Mouse (Mus musculus): Measurements from ENCODE around the gene Eif2a. TPM values are rescaled to one million over a fixed set of nuclear protein-coding genes. Genes with fewer than 3 reads are reported as not detected.

Gene Eif2a
- total and polyA plus RNA-seq, 3 experiments: 116 to 241 (median 119) TPM

DNA sequence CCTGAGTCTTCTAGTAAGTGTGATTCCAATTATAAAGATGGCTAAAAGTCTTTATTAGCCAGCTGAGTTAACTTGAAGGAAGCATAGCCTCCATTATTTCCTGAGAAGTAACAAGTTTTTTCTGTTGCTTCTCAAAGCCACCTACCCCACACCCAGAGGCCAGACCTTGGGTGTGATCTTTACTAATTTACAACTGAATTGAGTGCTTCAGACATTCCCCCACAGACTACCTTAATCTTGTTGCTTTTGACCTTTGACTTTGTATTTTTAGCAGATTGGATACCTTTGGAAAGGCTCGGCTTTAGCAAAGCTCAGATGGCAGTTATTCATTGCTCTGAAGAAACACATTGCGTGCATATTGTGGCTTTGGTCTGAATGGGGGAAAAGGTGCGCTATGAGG lies 45.2 kb downstream of the Eif2a start:
- Histone ChIP-seq H3K9ac (ENCODE audit: insufficient read depth, low read depth) (no peak overlapping the region), H3K36me3 (replicated peaks in 1 of 2; ENCODE audit: control insufficient read depth in 1 of 2, insufficient read depth in 1 of 2, low read length in 1 of 2) (no peaks in the 10 kb centered on the region), H3K27ac (ENCODE audit: insufficient read depth, low read depth) (no peak overlapping the region), H3K4me1 (ENCODE audit: control insufficient read depth in 1 of 2, insufficient read depth in 2 of 2) (peaks cover 0 to 2% of the 10 kb centered on the region in 2 experiments; a peak in 1 of 4 replicates), H3K9me3 (replicated peaks; ENCODE audit: low read length) (no peaks in the 10 kb centered on the region), H3K27me3 (replicated peaks) (no peaks in the 10 kb centered on the region), H3K4me3 (replicated peaks in 1 of 3; ENCODE audit: low read depth in 2 of 3, low read length in 2 of 3, poor library complexity in 1 of 3) (no peak overlapping the region), H3K4me2 (ENCODE audit: insufficient read depth, low read depth, poor library complexity, severe bottlenecking) (no peak overlapping the region), H3K79me2 (replicated peaks; ENCODE audit: control insufficient read depth, extremely low read depth, insufficient read depth, poor library complexity, severe bottlenecking) (no peaks in the 10 kb centered on the region)
- dilution Hi-C loops (cut with MboI; ENCODE audit: extremely low pct_ligation_motif_present, extremely low pct_unique_long_range_greater_than_20kb, low sequenced_read_pairs) (no loop called here), in situ Hi-C loops (cut with MboI; ENCODE audit: low pct_ligation_motif_present, low pct_unique_long_range_greater_than_20kb, low sequenced_read_pairs) (no loop called here)
- TF ChIP-seq NRF1 (IDR thresholded peaks at IDR 0.05; ENCODE audit: low read depth, low read length): no peak
- TF ChIP-seq CTCF (conservative IDR thresholded peaks at IDR 0.05 in 1 of 2, IDR thresholded peaks at IDR 0.05 in 1 of 2; ENCODE audit: low read depth in 2 of 2, low read length in 2 of 2): no peak
- no peak for TF ChIP-seq JUND (conservative IDR thresholded peaks at IDR 0.05; ENCODE audit: low read depth, low read length)
- no peak for TF ChIP-seq TBP (conservative IDR thresholded peaks at IDR 0.05; ENCODE audit: low read depth, low read length)
- no peak for TF ChIP-seq MXI1 (IDR thresholded peaks at IDR 0.05; ENCODE audit: low read depth, low read length)
- no peak for TF ChIP-seq SIN3A (IDR thresholded peaks at IDR 0.05; ENCODE audit: low read length)
- no peak for TF ChIP-seq ZKSCAN1 (IDR thresholded peaks at IDR 0.05; ENCODE audit: borderline replicate concordance, low read depth, low read length)
- DNase-seq (ENCODE audit: extremely low read depth): no peak

DNA sequence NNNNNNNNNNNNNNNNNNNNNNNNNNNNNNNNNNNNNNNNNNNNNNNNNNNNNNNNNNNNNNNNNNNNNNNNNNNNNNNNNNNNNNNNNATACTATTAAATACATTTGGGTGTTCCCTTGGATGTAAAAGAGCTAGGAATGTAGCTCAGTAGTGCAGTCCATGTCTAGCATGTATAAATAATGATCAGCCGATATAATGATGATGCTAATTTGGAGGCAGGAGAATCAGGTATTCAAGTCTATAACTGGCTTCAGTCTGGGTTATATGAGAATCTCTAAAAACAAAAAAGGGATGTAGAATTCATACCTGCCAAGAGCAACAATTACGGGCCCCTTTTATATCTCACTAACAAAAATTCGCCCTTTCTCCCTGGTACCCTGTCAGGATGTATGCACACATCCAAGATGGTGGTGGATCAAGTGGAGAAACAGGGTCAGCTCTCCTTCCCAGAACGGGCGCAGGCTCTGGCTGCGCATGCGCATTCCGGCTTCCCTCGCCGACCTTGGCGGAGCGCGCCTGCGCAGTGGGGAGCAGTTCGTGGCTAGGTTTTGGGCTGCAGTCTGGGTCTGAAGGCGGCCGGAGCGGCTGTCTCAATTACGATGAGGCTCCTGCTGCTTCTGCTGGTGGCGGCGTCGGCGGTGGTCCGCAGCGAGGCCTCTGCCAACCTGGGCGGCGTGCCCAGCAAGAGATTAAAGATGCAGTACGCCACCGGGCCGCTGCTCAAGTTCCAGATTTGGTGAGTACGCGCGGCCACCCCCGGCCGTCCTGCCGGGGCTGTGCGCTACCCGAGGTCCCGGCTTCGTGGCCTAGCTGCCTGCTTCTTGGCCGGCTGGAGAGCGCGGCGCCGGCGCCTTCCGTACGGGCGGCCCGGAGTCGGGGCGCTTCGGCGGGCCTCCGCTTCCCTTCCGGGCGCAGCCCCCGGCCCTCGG lies 50.8 kb downstream of the Eif2a start, which contains the start of gene Selenot:
Gene Selenot (plus strand): TSS at position 500 of the 930 bp plus-strand sequence.
- no peaks in the 10 kb centered on the region for H3K9me3 ChIP-seq (replicated peaks; ENCODE audit: low read length)
- peak; percentile 95 for DNase-seq (ENCODE audit: extremely low read depth)
- no peaks in the 10 kb centered on the region for H3K27me3 ChIP-seq (replicated peaks)
- peaks cover 0 to 23% of the 10 kb centered on the region in 2 experiments; a peak in 2 of 4 replicates for H3K4me1 ChIP-seq (ENCODE audit: control insufficient read depth in 1 of 2, insufficient read depth in 2 of 2)
- H3K4me2 ChIP-seq (ENCODE audit: insufficient read depth, low read depth, poor library complexity, severe bottlenecking): peak within 1 kb of the TSS; percentile 39; the same call in 1 of the 2 replicates
- H3K79me2 ChIP-seq (replicated peaks; ENCODE audit: control insufficient read depth, extremely low read depth, insufficient read depth, poor library complexity, severe bottlenecking): peaks cover 44% of the 10 kb centered on the region
- dilution Hi-C loops (cut with MboI; ENCODE audit: extremely low pct_ligation_motif_present, extremely low pct_unique_long_range_greater_than_20kb, low sequenced_read_pairs) (no loop called here), in situ Hi-C loops (cut with MboI; ENCODE audit: low pct_ligation_motif_present, low pct_unique_long_range_greater_than_20kb, low sequenced_read_pairs) (no loop called here)
- peaks cover 7 to 19% of the 10 kb centered on the region in 2 experiments for H3K36me3 ChIP-seq (replicated peaks in 1 of 2; ENCODE audit: control insufficient read depth in 1 of 2, insufficient read depth in 1 of 2, low read length in 1 of 2)
- peak within 1 kb of the TSS; percentile 73 to 94 (median 80) for H3K4me3 ChIP-seq (replicated peaks in 1 of 3; ENCODE audit: low read depth in 2 of 3, low read length in 2 of 3, poor library complexity in 1 of 3)
- peak within 1 kb of the TSS; percentile 95 for H3K27ac ChIP-seq (ENCODE audit: insufficient read depth, low read depth)
- H3K9ac ChIP-seq (ENCODE audit: insufficient read depth, low read depth): peak within 1 kb of the TSS; percentile 97
- TF ChIP-seq MEF2A (IDR thresholded peaks at IDR 0.05; ENCODE audit: borderline replicate concordance, low read depth, low read length) (peak; percentile 72; the same call in 1 of the 2 replicates), BHLHE40 (IDR thresholded peaks at IDR 0.05; ENCODE audit: low read depth, low read length) (no peak), TCF12 (IDR thresholded peaks at IDR 0.05; ENCODE audit: low read depth, low read length) (peak; percentile 92), CHD2 (IDR thresholded peaks at IDR 0.05; ENCODE audit: low read length) (no peak), ZC3H11A (IDR thresholded peaks at IDR 0.05; ENCODE audit: low read depth, low read length) (no peak), POLR2A (IDR thresholded peaks at IDR 0.05; ENCODE audit: low read depth, low read length) (peak; percentile 99), JUN (IDR thresholded peaks at IDR 0.05; ENCODE audit: insufficient read depth, low read depth, low read length) (no peak), UBTF (IDR thresholded peaks at IDR 0.05; ENCODE audit: low read depth, low read length) (peak; percentile 100), SIN3A (IDR thresholded peaks at IDR 0.05; ENCODE audit: low read length) (peak; percentile 65), MAZ (IDR thresholded peaks at IDR 0.05; ENCODE audit: low read depth, low read length) (0 out of 2 replicates have a peak, but pooled peaks have one; percentile 30), ZKSCAN1 (IDR thresholded peaks at IDR 0.05; ENCODE audit: borderline replicate concordance, low read depth, low read length) (peak; percentile 14; the same call in 1 of the 2 replicates), IRF4 (IDR thresholded peaks at IDR 0.05; ENCODE audit: low read depth, low read length) (peak; percentile 22), KAT2A (IDR thresholded peaks at IDR 0.05; ENCODE audit: insufficient replicate concordance, low read length) (peak; percentile 52; the same call in 1 of the 2 replicates), USF1 (IDR thresholded peaks at IDR 0.05; ENCODE audit: low read depth, low read length) (no peak), MYC (IDR thresholded peaks at IDR 0.05; ENCODE audit: low read depth, low read length) (0 out of 2 replicates have a peak, but pooled peaks have one; percentile 42), GABPA (IDR thresholded peaks at IDR 0.05; ENCODE audit: insufficient replicate concordance, low read depth, low read length) (no peak), RCOR1 (conservative IDR thresholded peaks at IDR 0.05; ENCODE audit: low read depth, low read length) (no peak; the same call in 1 of the 2 replicates), E2F4 (IDR thresholded peaks at IDR 0.05; ENCODE audit: insufficient replicate concordance, low read depth, low read length) (no peak), POLR2AphosphoS2 (IDR thresholded peaks at IDR 0.05; ENCODE audit: low read depth, low read length) (peak; percentile 88), MXI1 (IDR thresholded peaks at IDR 0.05; ENCODE audit: low read depth, low read length) (peak; percentile 55; the same call in 1 of the 2 replicates), ZNF384 (IDR thresholded peaks at IDR 0.05; ENCODE audit: low read depth, low read length) (no peak; the same call in 1 of the 2 replicates), EP300 (IDR thresholded peaks at IDR 0.05; ENCODE audit: low read length) (no peak), ELF1 (IDR thresholded peaks at IDR 0.05; ENCODE audit: low read depth, low read length) (peak; percentile 58), CHD1 (IDR thresholded peaks at IDR 0.05; ENCODE audit: low read depth, low read length) (peak; percentile 80), MAFK (IDR thresholded peaks at IDR 0.05; ENCODE audit: insufficient replicate concordance, low read length) (no peak)

Measured in CH12.LX (cell line).